Mouse (Mus musculus) cerebellum, adult 11-12 months (tissue): Measurements from ENCODE around the gene Edaradd.

Source experiments
- DNase-seq: peaks from one replicate; pipeline ENCODE4 v3.0.0; 2022

Gene Edaradd

GRCm38 (mm10) chr13:12519955-12520584 is at the start of gene Edaradd:
Edaradd (minus strand) TSS chr13:12520438.
- DNase-seq: no peak

DNA sequence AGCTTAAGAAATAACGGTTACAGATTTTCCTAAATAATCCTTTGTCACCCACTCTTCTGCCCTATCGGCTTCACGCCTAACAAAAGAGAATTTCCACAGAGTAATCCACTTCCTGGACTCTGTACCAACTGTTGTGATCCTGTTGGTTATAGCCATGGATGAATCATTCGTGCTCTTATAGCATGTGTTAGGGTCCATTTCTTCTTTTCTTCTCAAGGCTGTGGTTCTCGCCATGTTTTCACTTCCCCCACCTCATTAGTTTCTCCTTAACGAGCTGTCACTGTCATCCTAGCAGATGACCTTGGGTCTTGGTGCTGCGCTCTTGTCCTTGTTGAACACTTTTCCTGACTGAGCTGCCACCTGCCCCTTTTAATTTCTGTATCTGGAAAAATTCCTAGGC is 49.5 kb upstream of the Edaradd start:
- no peak for DNase-seq

DNA sequence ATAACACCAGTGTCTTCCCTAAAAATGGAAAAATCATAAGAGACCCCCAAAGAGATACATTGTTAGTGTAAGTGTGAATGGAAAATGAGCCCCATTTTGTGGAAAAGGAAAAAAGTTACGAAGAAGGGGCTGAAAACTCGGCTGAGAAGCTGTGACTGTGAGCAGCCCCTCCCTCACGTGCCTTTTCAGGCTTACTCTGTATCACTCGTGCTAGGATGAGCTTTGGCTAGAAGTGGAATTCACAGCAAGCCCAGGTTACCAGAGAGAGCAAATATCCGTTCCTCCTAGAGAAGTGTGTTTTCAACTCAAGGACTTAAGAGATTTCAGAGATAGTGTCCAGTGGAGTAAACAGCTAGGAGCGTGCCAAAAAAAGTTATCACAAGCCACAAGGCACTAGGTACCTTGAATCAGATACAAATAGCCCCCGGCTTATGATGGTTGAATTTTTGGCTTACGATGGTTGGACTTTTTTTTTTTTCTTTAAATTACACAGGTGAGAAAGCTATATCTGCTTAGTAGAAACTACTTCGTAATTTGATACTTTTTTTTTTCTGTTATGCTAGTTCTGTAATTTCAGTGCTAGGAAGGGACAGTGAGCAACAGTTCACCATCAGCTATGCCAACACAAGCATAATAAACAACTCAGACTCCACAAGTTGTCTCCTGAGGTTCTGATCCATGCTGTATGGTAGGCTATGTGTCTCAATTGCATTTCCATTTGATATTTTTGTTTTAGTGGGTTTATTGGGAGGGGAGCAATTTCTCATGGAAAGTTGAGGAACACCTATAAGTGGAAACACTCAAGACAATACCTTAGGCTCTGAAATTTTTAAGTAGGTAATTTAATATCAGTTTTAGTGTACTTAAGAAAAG is 48.6 kb upstream of the Edaradd start:
- DNase-seq: no peak

GRCm38 (mm10) chr13:12567936-12568335 is 47.7 kb upstream of the Edaradd start:
- DNase-seq: no peak

- DNase-seq: peak; percentile 99
Observed at GRCm38 (mm10) chr13:12565621-12566390, 45.6 kb upstream of the Edaradd start, which contains the start of gene Ero1lb. Ero1lb (plus strand) TSS chr13:12565874.

DNA sequence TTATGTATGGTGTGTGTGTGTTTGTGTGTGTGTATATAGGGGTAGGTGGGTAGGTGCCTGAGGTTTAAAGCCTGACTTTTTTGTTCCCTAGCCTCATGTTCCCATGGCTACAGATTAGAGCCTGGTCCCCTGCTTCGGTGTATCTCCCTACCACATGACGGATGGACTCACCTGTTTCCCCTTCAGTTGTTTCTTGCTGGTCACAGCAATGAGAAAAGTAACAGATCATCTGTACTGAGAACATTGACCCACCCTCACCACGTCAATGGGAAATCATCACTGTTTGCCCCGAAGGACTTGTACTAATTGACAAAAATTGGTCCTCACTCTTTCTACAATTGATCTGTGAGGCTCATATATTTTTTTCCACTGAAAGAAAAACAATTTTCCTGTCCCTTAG is 42.0 kb upstream of the Edaradd start:
- no peak for DNase-seq

DNA sequence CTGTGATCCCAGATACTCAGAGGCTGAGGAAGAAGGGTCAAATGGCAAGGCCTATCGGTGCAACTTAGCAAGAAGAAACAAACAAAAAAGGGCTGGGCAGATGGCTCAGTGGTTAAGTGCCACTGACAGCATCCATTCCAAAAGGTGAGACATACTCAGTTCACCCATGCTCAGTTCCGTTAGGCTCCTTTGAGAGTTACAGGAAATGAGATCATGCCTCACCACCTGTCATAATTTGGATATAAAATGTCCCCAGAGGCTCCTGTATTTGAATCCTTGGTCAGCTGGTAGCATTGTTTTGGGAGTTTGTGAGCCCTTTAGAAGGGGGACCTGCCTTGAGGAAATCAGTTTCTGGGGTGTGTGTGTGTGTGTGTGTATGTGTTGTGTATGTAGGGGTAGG is 41.5 kb upstream of the Edaradd start:
- no peak for DNase-seq

DNA sequence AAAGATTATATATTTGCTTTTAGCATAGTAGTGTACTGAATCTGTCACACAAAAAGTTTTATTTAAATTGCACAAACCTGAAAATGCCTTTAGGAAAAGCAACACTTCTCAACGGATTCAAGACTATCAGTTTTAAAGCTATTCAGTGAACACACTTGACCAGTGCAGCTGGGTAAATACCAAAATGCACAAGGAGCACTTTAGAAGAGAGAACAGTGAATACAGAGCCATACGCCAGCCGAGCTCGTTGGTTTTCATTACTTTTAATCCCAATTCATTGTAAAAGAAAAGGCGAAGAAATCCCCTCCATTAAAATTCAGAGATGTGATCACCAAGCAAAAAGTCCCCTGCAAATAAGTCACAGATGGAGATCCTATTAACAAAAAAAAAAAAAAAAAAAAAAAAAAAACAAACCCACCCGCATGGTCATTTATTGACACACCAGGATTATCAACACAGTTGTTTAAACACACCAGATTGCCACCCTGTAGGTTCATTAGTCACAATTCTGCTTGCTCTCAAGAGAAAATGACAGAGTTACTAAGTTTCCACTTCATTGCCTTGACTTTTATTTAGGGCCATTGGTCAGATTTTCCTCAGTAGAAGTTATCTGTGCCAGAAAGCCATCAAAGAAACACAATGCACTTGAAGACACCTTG is 39.4 kb upstream of the Edaradd start:
- DNase-seq: no peak

GRCm38 (mm10) chr13:12559044-12559443 is 38.8 kb upstream of the Edaradd start:
- DNase-seq: no peak

- DNase-seq: no peak
Observed at GRCm38 (mm10) chr13:12554211-12554610, 34.0 kb upstream of the Edaradd start.

DNA sequence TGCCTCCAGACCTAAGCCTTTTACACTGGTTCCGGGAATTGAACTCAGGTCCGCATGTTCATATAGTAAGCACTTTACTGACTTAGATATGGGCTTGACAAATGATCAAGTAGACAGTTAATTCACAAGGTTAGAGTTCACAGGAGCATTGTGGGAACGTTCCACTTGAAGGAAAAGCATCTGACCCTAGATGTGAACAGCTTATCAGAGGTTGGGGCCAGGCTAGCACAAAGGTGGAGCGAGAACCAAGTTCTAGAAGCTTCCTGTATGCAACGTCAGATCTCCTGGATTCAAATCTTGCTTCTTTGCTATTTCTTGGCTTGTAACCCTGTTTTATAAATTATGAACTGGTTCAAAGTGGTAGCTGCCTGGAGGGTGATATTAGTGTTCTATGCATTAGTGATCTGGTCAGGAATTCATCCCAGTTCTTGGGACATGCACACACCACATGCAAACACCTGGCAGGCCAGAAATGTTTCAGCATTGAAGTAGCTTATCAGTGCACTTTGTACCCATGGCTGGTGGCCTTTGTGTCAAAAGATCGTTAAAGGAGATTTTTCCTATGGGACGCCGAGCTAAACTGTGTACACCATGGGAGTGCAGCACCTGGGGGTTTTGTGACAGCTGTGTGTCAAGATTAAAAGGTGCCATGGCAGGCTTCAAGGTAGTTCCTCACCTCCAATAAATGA is 23.8 kb upstream of the Edaradd start:
- no peak for DNase-seq

- DNase-seq: no peak
Observed at GRCm38 (mm10) chr13:12543246-12543645, 23.0 kb upstream of the Edaradd start.

DNA sequence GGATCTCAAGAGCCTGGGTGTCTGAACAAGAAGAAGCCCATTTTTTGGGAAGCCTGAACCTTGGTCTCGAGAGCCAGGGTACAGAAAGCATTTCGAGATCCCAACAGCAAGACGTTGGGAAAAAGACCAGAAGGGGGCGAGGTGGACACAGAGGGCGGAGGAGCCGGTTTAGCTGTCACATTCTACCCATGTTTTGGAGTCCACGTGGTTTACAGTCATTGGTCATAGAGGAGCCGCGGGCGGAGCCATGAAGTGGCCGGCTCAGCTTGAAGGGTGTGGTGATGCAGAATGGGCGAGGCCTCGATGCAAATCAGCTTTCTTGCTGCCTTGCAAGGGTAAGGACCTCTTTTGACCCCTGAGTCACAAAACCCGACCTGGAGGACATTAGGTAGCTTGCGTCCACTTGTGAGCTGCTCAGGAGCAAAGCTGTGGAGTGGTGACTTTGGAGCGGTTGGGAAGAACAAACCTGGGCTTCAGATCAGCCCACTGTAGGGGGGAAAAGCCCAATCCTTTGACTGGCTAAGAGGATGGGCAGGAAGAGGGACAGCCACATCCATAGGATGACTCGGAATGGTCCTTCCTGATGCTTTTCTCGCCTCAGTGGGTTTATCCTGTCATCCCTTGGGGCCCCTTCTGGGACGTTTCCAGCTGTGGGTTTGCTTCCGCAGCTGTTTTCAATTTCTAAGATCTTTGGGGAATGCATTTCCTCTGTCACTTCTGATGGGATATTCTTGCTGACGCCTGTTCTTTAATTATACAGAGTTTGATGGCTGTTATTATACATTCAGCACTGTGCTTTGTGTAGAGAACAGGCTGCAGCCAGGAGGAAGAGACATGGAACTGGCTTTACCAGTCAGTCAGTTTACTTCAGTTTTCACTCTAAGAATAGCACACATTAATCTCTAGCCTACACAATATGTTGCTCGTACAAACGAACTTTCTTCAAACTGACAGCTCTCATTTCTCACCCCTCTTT is 22.1 kb upstream of the Edaradd start:
- DNase-seq: no peak

DNA sequence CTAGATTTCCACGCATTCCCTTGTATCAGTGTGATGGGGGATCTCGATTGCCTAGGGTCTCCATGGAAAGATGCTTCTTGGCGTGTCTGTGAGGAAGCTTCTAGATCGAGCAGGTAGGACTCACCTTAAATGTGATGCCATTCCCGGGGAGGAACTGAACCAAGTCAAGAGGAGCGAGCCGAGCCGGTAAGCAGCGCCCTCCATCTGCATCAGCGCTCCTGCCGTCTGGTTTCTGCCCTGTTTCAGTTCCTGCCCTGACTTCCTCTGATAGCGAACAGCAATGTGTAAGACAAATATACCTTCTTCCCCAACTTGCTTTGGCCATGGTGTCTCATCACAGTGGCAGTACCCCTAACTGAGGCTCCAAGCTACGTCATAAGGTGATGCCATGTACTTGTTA is 19.9 kb upstream of the Edaradd start:
- no peak for DNase-seq

DNA sequence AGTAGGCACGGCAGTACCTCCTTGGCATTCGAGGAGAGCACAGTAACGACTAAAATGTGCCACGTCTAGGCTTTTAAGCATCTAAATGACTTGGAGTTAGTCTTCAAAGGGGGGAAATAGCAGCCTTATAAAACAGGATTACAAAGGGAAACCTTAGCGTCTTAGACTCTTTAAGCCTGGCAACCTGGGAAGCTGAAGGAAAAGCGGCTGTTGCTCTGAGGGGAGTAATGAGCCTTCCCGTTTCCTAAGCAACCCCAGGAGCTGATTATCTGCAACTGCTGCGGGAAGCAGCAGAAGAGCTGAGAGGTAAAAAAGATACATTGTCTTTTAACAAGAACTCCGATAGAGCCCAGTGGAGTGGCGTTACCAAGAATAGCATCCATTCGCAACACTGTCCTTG is 19.5 kb upstream of the Edaradd start:
- DNase-seq: no peak

DNA sequence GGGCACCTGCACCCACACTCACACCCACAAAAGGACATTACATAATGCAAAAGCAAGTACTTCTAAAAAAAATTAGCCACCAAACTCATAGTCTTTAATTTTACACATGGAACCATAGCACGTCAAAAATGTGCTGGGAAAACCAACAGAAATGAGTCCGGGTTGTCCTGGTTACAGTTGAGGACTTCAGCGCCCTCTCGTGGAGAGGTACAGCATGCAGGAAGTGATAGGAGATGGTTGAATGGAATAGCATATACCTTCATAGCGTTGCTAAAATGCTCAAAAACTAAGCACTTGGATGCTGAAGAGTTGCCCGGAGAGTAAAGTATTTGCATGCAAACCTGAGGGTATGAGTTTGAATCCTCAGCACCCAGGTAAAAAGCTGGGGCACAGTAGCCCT is 17.7 kb upstream of the Edaradd start:
- no peak for DNase-seq

- DNase-seq: no peak
Observed at GRCm38 (mm10) chr13:12534628-12535027, 14.4 kb upstream of the Edaradd start.

DNA sequence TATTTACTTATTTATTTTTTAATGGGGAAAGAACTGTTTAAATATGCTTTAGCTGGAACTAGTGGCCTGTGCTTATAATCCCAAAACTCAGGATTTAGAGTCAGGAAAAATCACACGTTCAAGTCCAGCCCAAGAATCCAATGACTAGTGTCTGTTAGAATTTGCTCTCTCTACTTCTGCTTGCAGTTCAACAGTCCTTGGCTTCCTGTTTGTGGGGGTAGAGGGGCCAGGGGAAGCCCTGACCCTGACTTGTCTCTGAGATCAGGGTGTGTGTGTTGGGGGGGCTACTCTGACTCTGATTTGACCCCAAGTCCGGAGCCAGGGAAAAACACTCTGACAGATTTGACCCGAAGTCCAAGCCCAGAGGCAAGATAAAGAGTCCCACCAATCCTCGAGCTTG is 5.4 kb upstream of the Edaradd start:
- no peak for DNase-seq

GRCm38 (mm10) chr13:12522346-12522745 is 2.1 kb upstream of the Edaradd start:
- no peak for DNase-seq

GRCm38 (mm10) chr13:12519371-12519770 is 867 bp downstream of the Edaradd start:
- no peak for DNase-seq
